Mouse (Mus musculus): Measurements from ENCODE around the gene Sept3.

Gene Sept3

DNA sequence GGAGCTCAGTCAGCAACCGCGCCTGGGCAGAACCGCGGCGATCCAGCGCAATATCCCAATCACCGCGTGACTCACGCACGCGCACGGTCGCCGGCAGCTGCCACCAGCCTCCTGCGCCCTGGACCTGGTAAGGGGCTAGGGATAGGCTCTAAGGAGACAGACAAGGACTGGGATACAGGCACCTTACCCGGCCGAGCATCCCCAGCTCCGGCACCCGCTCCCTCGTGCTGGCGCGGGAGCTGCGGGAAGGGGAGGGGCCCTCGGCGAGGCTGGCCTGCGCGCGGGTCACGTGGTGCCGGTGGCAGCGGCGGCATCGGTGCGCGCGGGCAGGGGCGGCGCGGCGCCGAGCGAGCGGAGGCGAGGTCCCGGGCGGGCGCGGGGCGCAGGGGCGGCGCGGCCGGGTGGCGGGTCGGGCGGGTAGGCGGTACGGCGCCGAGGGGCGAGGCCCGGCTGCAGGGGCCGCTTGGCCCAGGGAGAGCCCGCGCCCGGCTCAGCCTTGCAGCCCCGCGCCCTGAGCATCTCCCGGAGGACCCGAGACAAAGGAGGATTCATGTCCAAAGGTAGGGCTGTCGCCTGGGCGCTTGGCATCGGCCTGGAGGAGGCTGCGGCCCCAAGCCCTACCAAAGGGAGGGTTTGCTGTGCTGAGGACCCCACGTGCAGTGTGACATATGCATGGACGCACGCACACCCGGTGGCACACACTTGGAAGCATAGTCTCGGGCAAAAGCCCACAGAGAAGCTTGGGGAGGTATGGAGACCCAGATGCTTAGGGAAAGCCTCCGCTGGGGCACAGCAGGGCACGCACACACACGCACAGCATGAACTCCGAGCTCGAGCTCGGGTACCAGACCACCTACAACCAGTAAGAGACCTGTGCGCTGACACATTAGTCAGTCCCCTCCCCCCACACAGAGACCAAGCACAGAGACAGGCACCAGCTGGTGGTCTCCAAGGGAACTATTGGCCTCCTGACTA lies 521 bp downstream of the Sept3 start:
- peak; percentile 78 for DNase-seq

- no peak for DNase-seq
These were observed 2.9 kb downstream of the Sept3 start for GRCm38 (mm10) chr15:82277591-82277990.

GRCm38 (mm10) chr15:82280638-82281037 lies 5.9 kb downstream of the Sept3 start:
- DNase-seq = no peak

- DNase-seq = no peak
These were observed 11.5 kb downstream of the Sept3 start for GRCm38 (mm10) chr15:82286157-82286556.

DNA sequence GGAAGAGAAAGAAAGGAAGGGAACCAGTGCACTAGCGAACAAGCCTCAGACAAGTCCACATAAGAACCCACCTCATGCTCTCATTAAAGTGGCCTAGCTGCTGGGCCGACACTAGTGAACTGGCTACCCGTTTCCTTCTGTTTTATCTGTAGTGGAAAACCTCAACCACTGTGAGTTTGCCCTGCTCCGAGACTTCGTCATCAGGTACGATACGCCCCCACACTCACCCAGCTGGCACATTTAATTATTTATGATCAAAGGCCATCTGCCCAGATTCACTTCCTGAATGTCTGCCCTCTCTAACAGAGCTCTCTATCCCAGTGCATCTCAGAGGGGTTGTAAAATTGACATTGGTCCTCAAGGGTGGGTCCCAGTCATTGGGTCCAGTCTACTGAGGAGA lies 15.6 kb downstream of the Sept3 start:
- no peak for DNase-seq

- no peak for DNase-seq
These were observed 18.2 kb downstream of the Sept3 start for GRCm38 (mm10) chr15:82292851-82293250.

DNA sequence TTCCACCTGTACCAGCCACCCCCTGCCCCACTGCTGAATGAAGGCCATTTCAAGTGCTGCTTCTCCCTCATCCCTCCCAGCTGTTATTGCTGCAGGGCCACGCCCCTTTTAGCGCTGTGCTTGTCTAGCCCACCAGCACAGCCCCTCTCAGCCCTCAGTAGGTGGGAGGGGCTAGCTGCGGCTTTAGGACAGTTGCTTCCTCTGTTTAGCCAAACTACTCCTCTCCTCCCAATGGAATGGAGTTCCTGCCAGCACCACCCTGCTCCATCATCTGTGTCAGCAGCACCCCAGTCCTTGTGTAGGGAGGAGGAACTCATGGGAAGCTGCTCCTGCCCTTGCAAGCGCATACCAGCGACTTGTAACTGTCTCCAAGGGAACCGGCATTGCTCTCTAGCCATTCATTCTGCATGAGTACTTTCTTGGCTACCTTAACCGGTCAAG lies 18.6 kb downstream of the Sept3 start:
- peak; percentile 74 for DNase-seq

GRCm38 (mm10) chr15:82294059-82294458 lies 19.4 kb downstream of the Sept3 start:
- DNase-seq = peak; percentile 61

GRCm38 (mm10) chr15:82298764-82299561 lies 24.3 kb downstream of the Sept3 start, which contains the start of gene Wbp2nl:
Wbp2nl (plus strand) TSS chr15:82298954.
- DNase-seq = peak; percentile 31

GRCm38 (mm10) chr15:82307107-82307506 lies 32.4 kb downstream of the Sept3 start:
- no peak for DNase-seq

DNA sequence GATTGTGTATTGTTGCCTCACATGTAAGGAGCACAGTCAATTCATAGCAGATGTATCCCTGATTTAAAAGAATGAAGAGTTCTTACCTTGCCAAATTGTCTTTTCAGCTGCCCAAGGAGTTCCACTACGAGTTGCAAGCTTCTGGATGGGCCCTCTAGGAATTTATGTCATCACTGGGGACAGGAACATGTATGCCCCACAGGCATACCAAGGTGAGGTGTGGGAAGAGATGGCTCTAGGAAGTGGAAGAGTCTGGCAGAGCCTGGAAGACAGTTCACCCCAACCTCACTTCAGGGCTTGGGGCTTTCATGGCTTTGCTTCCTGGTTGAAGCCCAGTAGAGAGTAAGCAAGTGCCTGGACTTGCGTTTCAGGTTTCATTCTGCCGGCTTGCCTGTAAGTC lies 33.7 kb downstream of the Sept3 start:
- no peak for DNase-seq

DNA sequence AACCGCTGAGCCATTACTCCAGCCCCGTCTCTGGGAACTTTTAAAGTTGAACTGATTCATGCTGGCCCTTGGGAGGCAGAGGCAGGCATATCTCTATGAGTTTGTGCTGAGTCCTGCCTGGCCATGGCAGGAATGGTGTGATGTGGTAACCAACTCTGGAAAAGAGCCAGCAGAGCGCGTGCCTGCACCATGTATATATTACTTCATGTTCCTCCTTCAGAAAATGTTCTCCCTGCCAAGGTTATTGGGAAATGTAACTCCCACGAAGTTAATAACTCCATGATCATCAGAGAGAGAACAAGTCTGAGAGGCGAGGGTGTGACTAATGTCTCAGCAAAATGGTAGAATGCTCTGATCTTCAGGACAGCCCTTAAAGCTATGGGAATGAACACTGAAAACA lies 43.1 kb downstream of the Sept3 start:
- no peak for DNase-seq

- no peak for DNase-seq
These were observed 44.9 kb downstream of the Sept3 start for GRCm38 (mm10) chr15:82319613-82320012.

DNA sequence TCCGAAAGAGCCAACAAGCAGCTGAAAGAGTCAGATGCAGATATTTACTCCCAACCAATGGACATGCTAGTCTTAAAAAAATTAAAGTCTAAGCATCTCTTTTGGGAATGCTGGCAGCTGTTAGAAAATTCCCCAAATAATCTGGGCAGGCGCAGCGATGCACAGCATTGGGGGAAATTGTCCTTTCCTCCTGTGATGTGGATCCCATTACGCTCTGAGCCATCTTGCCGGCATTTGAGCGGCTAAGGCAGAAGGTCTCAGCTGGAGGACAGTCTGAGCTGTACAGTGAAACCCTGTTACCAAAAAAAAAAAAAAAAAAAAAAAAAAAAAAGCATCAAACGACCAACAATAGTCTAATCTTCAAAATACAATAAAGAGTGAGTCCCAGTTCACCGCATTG lies 47.5 kb downstream of the Sept3 start:
- DNase-seq = no peak

- no peak for DNase-seq
These were observed 50.7 kb downstream of the Sept3 start for GRCm38 (mm10) chr15:82325382-82325781.

GRCm38 (mm10) chr15:82335194-82335593 lies 60.5 kb downstream of the Sept3 start:
- DNase-seq = no peak

DNA sequence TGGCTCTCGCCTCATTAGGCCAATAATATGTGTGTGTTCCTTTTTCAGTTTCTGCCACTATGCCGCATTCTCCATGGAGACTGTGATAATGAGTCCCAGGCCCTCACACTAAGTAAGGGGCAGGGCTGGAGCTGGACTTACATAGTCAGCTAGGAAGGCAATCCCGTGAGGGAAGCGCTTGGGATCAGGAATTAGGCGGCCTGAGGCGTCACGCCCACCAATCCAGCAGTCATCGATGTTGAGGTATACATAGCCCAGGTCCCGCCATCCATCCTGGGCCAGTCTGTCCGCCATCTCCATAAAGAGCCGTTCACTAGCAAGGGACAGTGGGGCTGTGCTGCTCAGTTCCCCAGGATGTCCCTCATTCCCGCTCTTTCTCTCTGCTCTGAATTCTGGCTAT lies 61.9 kb downstream of the Sept3 start:
- no peak for DNase-seq

DNA sequence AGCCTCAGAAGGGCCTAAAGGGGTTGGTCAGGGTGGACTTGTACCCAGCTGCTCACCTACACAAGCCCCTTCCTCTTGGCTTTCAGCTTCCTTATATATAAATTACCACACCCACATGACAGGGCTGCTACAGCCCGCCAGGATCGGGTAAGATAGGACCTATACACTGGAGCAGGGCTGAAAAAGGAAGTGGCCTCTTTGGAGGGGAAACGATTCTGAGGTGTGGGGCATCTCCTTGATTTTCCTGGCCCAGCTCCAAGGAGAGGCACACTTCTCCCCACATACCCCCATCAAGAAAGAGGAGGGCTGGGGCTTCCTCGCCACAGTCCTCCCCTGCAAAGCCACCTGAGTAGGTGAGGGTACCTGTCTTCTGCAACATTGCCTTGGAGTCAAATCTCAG lies 63.2 kb downstream of the Sept3 start:
- no peak for DNase-seq

GRCm38 (mm10) chr15:82338593-82339112 lies 64.0 kb downstream of the Sept3 start, which contains the start of the genes Naga, Pheta2 and Smdt1:
Naga (minus strand) TSS chr15:82338925.
Pheta2 (plus strand) TSS chr15:82338942.
Smdt1 (plus strand) TSS chr15:82338959.
- peak; percentile 98 for DNase-seq

DNA sequence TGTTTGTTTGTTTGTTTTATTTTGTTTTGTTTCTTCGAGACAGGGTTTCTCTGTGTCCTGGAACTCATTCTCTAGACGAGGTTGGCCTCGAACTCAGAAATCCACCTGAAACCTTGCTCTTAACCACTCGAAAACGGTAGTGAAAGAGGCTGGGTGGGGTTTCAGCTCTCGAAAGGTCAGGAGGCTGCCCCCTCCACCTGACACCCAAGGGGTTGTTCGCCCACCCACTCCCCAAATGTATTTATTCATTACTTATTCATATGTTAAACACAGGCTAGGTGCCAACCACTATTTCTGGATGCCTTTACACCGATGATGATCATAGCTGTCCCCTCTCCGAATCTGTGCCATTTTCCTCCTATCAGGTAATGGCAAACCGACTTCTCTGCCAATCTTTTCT lies 64.5 kb downstream of the Sept3 start:
- no peak for DNase-seq

DNA sequence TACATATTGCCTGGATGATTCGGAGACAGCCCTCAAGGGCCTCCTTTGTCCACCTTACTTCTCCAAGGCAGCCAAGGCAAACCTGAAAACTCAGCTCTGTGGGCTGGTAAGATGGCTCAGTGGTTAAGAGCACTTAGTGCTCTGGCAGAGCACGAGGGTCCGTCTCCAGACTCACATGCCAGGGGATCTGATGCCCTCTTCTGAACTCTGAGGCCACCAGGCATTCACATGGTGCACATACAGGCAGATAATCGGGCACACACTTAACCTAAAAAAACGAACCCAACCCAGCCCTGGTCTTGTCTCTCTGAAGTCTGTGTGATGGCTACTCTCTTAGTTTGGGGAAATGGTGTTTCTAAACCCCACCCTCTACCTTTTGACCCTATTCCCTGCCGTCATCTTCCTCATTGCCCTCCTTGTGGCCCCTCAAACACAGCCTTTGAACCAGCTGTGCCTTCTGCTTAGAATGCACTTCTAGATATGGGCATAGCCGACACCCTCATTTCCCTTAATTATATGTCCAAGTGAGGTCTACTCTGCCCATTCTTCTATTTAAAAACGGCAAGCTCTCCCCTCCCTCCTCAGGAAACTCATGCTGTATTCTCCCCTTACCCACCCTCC lies 65.1 kb downstream of the Sept3 start:
- DNase-seq = no peak

DNA sequence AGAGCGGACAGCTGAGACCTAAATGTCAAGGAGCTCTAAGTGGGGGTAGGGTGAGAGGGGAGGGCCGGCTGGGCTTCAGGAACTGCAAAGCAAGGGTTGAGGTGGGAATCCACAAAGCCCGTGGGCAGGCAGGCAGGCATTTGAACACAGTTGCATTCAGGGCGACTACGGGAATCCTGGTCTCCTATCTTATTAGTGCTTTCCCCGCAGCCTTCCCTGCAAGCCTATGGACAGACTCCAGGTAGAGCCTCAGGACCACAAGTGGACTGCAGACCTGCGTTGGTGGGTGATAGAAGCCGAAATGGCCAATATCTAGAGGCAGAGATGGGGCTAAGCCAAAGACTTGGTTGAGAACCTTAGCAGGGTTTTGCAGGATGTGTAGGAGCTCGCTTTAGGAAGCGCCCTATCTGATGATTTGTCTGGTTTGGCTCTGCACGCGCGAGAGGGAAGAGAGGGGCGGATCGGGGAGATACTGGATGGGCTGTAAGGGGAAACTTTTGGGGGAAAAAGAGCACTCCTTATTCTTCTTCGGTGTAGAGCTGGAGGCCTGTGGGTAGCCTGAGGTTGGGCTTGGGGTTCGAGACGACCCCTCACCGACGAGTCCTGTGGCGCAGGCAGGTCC lies 65.8 kb downstream of the Sept3 start:
- no peak for DNase-seq
